Mouse (Mus musculus): ENCODE measurements at regions not wholly inside any gene's neighbourhood (a gene's known extent, or its start where the extent isn't known, plus 50 kb on each side); places are given as distances from the start of the nearest gene placed in this dataset.

- H3K27me3 ChIP-seq (replicated peaks; ENCODE audit: low read depth, poor library complexity, severe bottlenecking): no peaks in the 10 kb centered on the region
- H3K4me3 ChIP-seq: no peak overlapping the region
- DNase-seq (ENCODE audit: low spot score): peak; percentile 17
- peaks cover 20% of the 10 kb centered on the region for H3K4me1 ChIP-seq
- H3K36me3 ChIP-seq (replicated peaks): no peaks in the 10 kb centered on the region
- H3K9me3 ChIP-seq: no peaks in the 10 kb centered on the region
- WGBS: 49% methylated on average over 11 of the region's 11 CpGs
- peak overlapping the region; percentile 20; the same call in 1 of the 2 replicates for H3K27ac ChIP-seq (replicated peaks)
Measured at GRCm38 (mm10) chr11:19747097-19747972, 176.8 kb upstream of the Spred2 start.

- 58% methylated on average over 14 of the region's 14 CpGs for WGBS
- H3K4me1 ChIP-seq: peaks cover 20% of the 10 kb centered on the region
- H3K4me3 ChIP-seq: no peak overlapping the region
- peak; percentile 35 for DNase-seq (ENCODE audit: low spot score)
- H3K27ac ChIP-seq (replicated peaks): peak overlapping the region; percentile 20; the same call in 1 of the 2 replicates
- H3K36me3 ChIP-seq (replicated peaks): no peaks in the 10 kb centered on the region
- H3K9me3 ChIP-seq: no peaks in the 10 kb centered on the region
- no peaks in the 10 kb centered on the region for H3K27me3 ChIP-seq (replicated peaks; ENCODE audit: low read depth, poor library complexity, severe bottlenecking)
Measured at GRCm38 (mm10) chr11:19747973-19748559, 176.1 kb upstream of the Spred2 start.

GRCm38 (mm10) chr11:19758892-19759291 is 165.3 kb upstream of the Spred2 start:
- H3K9me3 ChIP-seq: no peaks in the 10 kb centered on the region
- H3K36me3 ChIP-seq (replicated peaks): no peaks in the 10 kb centered on the region
- H3K27me3 ChIP-seq (replicated peaks; ENCODE audit: low read depth, poor library complexity, severe bottlenecking): peaks cover 33% of the 10 kb centered on the region
- H3K4me3 ChIP-seq: no peak overlapping the region
- peaks cover 15% of the 10 kb centered on the region for H3K4me1 ChIP-seq
- WGBS: 91% methylated on average over 4 of the region's 4 CpGs
- DNase-seq (ENCODE audit: low spot score): no peak
- no peak overlapping the region for H3K27ac ChIP-seq (replicated peaks)

GRCm38 (mm10) chr11:19760861-19761693 is 163.1 kb upstream of the Spred2 start:
- no peaks in the 10 kb centered on the region for H3K9me3 ChIP-seq
- peak overlapping the region; percentile 30 for H3K27ac ChIP-seq (replicated peaks)
- WGBS: 18% methylated on average over 16 of the region's 16 CpGs
- no peaks in the 10 kb centered on the region for H3K36me3 ChIP-seq (replicated peaks)
- peaks cover 34% of the 10 kb centered on the region for H3K27me3 ChIP-seq (replicated peaks; ENCODE audit: low read depth, poor library complexity, severe bottlenecking)
- H3K4me3 ChIP-seq: peak overlapping the region; percentile 34; the same call in 1 of the 2 replicates
- peak; percentile 65 for DNase-seq (ENCODE audit: low spot score)
- H3K4me1 ChIP-seq: peaks cover 12% of the 10 kb centered on the region

GRCm38 (mm10) chr11:19761694-19761976 is 162.5 kb upstream of the Spred2 start:
- 53% methylated on average over 4 of the region's 4 CpGs for WGBS
- Histone ChIP-seq H3K4me3 (no peak overlapping the region), H3K27ac (replicated peaks) (peak overlapping the region; percentile 30; the same call in 1 of the 2 replicates), H3K36me3 (replicated peaks) (no peaks in the 10 kb centered on the region), H3K4me1 (peaks cover 12% of the 10 kb centered on the region), H3K9me3 (no peaks in the 10 kb centered on the region), H3K27me3 (replicated peaks; ENCODE audit: low read depth, poor library complexity, severe bottlenecking) (peaks cover 34% of the 10 kb centered on the region)
- no peak for DNase-seq (ENCODE audit: low spot score)

GRCm38 (mm10) chr11:19767316-19767715 is 156.9 kb upstream of the Spred2 start:
- 92% methylated on average over 5 of the region's 5 CpGs for WGBS

GRCm38 (mm10) chr11:19767871-19768270 is 156.3 kb upstream of the Spred2 start:
- Histone ChIP-seq H3K36me3 (replicated peaks) (no peaks in the 10 kb centered on the region), H3K4me1 (no peaks in the 10 kb centered on the region), H3K27me3 (replicated peaks; ENCODE audit: low read depth, poor library complexity, severe bottlenecking) (peaks cover 3% of the 10 kb centered on the region), H3K9me3 (no peaks in the 10 kb centered on the region), H3K27ac (replicated peaks) (no peak overlapping the region), H3K4me3 (no peak overlapping the region)
- no peak for DNase-seq (ENCODE audit: low spot score)
- WGBS: 92% methylated on average over 9 of the region's 9 CpGs

More at GRCm38 (mm10) chr11:19767316-19767715, 156.9 kb upstream of the Spred2 start:
- no peak for DNase-seq (ENCODE audit: low spot score)
- H3K4me1 ChIP-seq: no peaks in the 10 kb centered on the region
- peaks cover 8% of the 10 kb centered on the region for H3K27me3 ChIP-seq (replicated peaks; ENCODE audit: low read depth, poor library complexity, severe bottlenecking)
- H3K9me3 ChIP-seq: no peaks in the 10 kb centered on the region
- no peak overlapping the region for H3K4me3 ChIP-seq
- no peaks in the 10 kb centered on the region for H3K36me3 ChIP-seq (replicated peaks)
- no peak overlapping the region for H3K27ac ChIP-seq (replicated peaks)

GRCm38 (mm10) chr11:19768962-19769361 is 155.2 kb upstream of the Spred2 start:
- no peaks in the 10 kb centered on the region for H3K36me3 ChIP-seq (replicated peaks)
- no peaks in the 10 kb centered on the region for H3K4me1 ChIP-seq
- H3K9me3 ChIP-seq: no peaks in the 10 kb centered on the region
- no peak overlapping the region for H3K27ac ChIP-seq (replicated peaks)
- no peak overlapping the region for H3K4me3 ChIP-seq
- DNase-seq (ENCODE audit: low spot score): no peak
- 94% methylated on average over 1 of the region's 1 CpGs for WGBS
- peaks cover under 1% of the 10 kb centered on the region; the same call in 1 of the 2 replicates for H3K27me3 ChIP-seq (replicated peaks; ENCODE audit: low read depth, poor library complexity, severe bottlenecking)

GRCm38 (mm10) chr11:19774010-19774409 is 150.2 kb upstream of the Spred2 start:
- H3K36me3 ChIP-seq (replicated peaks): no peaks in the 10 kb centered on the region
- DNase-seq (ENCODE audit: low spot score): no peak
- H3K27me3 ChIP-seq (replicated peaks; ENCODE audit: low read depth, poor library complexity, severe bottlenecking): no peaks in the 10 kb centered on the region
- no peaks in the 10 kb centered on the region for H3K4me1 ChIP-seq
- H3K9me3 ChIP-seq: no peaks in the 10 kb centered on the region
- 44% methylated on average over 9 of the region's 9 CpGs for WGBS
- H3K27ac ChIP-seq (replicated peaks): no peak overlapping the region
- no peak overlapping the region for H3K4me3 ChIP-seq

- no peak for DNase-seq (ENCODE audit: low spot score)
- WGBS: 92% methylated on average over 4 of the region's 4 CpGs
- no peaks in the 10 kb centered on the region for H3K9me3 ChIP-seq
Measured at GRCm38 (mm10) chr11:19775741-19776140, 148.4 kb upstream of the Spred2 start.

GRCm38 (mm10) chr11:19776473-19777200 is 147.5 kb upstream of the Spred2 start:
- Histone ChIP-seq H3K4me3 (no peak overlapping the region), H3K27ac (replicated peaks) (no peak overlapping the region), H3K27me3 (replicated peaks; ENCODE audit: low read depth, poor library complexity, severe bottlenecking) (peaks cover 5% of the 10 kb centered on the region; the same call in 1 of the 2 replicates), H3K4me1 (no peaks in the 10 kb centered on the region), H3K36me3 (replicated peaks) (no peaks in the 10 kb centered on the region), H3K9me3 (no peaks in the 10 kb centered on the region)
- 81% methylated on average over 9 of the region's 9 CpGs for WGBS
- DNase-seq (ENCODE audit: low spot score): no peak

More at GRCm38 (mm10) chr11:19775741-19776140, 148.4 kb upstream of the Spred2 start:
- peaks cover 5% of the 10 kb centered on the region; the same call in 1 of the 2 replicates for H3K27me3 ChIP-seq (replicated peaks; ENCODE audit: low read depth, poor library complexity, severe bottlenecking)
- no peak overlapping the region for H3K4me3 ChIP-seq
- no peaks in the 10 kb centered on the region for H3K4me1 ChIP-seq
- no peaks in the 10 kb centered on the region for H3K36me3 ChIP-seq (replicated peaks)
- no peak overlapping the region for H3K27ac ChIP-seq (replicated peaks)

GRCm38 (mm10) chr11:19778191-19778590 is 146.0 kb upstream of the Spred2 start:
- Histone ChIP-seq H3K36me3 (replicated peaks) (no peaks in the 10 kb centered on the region), H3K27ac (replicated peaks) (no peak overlapping the region), H3K4me1 (no peaks in the 10 kb centered on the region), H3K27me3 (replicated peaks; ENCODE audit: low read depth, poor library complexity, severe bottlenecking) (peaks cover 5% of the 10 kb centered on the region; the same call in 1 of the 2 replicates), H3K4me3 (no peak overlapping the region), H3K9me3 (no peaks in the 10 kb centered on the region)
- WGBS: 89% methylated on average over 2 of the region's 2 CpGs
- DNase-seq (ENCODE audit: low spot score): no peak

Data from embryonic facial prominence, embryonic 10.5 days (tissue).